Mouse (Mus musculus): ENCODE measurements around the gene 2810408A11Rik.

Gene 2810408A11Rik

GRCm38 (mm10) chr11:69849128-69849527 is 51.7 kb downstream of the 2810408A11Rik start:
- no peak for DNase-seq (ENCODE audit: low read depth)

DNA sequence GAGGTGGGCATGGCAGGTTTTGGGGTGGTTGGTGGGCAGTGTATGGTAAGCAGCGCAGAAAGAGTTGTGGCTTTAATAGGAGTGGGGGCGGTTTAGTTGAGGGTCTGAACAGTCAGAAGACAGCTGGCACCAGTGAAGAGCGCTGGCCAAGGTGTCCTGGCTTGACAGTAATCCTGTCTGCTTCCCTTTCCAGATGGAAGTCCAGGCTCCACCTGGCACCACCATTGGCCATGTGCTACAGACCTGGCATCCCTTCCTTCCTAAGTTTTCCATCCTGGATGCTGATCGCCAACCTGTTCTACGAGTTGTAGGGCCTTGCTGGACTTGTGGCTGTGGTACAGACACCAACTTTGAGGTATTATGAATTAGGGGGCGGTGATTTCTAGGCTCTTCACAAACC is 52.8 kb downstream of the 2810408A11Rik start:
- no peak for DNase-seq (ENCODE audit: low read depth)

Data from c-Kit-positive CD71-negative TER-119-negative erythroid progenitor cells, embryonic 14.5 days (primary cell).